Mouse (Mus musculus) kidney, adult 2 months (tissue): ENCODE measurements at regions not wholly inside any gene's neighbourhood (a gene's known extent, or its start where the extent isn't known, plus 50 kb on each side); places are given as distances from the start of the nearest gene placed in this dataset.

ENCODE experiments used
- DNase-seq: peaks from one replicate; pipeline ENCODE4 v3.0.0; 2021
- H3K27ac ChIP-seq: fragments of 200-500 bp; 2 replicates; pipeline ENCODE4 v1.5.1; 2012; ENCODE audit warnings: low read depth, low read length, control low read depth, inconsistent platforms; ENCODE audit not compliant: insufficient read depth
- H3K27me3 ChIP-seq: fragments of 200-500 bp; replicated peaks from 2 replicates; pipeline ENCODE4 v1.6.1; 2012; ENCODE audit warnings: mild to moderate bottlenecking, moderate library complexity, low read length, inconsistent platforms; ENCODE audit not compliant: control insufficient read depth, insufficient read depth
- H3K36me3 ChIP-seq: fragments of 200-500 bp; 2 replicates; pipeline ENCODE4 v1.6.1; 2012; ENCODE audit warnings: mild to moderate bottlenecking, moderate library complexity, low read length, inconsistent platforms; ENCODE audit not compliant: control insufficient read depth, insufficient read depth
- H3K4me1 ChIP-seq: fragments of 200-500 bp; 2 replicates; pipeline ENCODE4 v1.6.1; 2011; ENCODE audit warnings: low read length; ENCODE audit not compliant: control insufficient read depth, insufficient read depth
- H3K4me3 ChIP-seq: fragments of 200-500 bp; 2 replicates; pipeline ENCODE4 v1.5.1; 2011; ENCODE audit warnings: mild to moderate bottlenecking, low read depth, low read length, control low read depth; ENCODE audit not compliant: insufficient read depth
- CTCF ChIP-seq: fragments of 200-500 bp; conservative IDR thresholded peaks from 2 replicates; pipeline ENCODE4 v1.5.1; 2011; ENCODE audit warnings: low read depth, mild to moderate bottlenecking, control low read depth, low read length, moderate library complexity, mixed read lengths; ENCODE audit not compliant: insufficient read depth, insufficient read length
- POLR2A ChIP-seq: fragments of 200-500 bp; IDR thresholded peaks from one replicate; pipeline ENCODE4 v1.6.1; 2011; ENCODE audit warnings: low read depth, low read length, control low read depth
- whole genome bisulfite sequencing: fragments of 180-500 bp; shearing (Covaris S2); methylation state at CpG from one replicate; pipeline ENCODE4 v1.1.7; 2018; 5-methylcytosine and 5-hydroxymethylcytosine counted together

GRCm38 (mm10) chr14:105369637-105370435, 111.5 kb downstream of the Ndfip2 start:
- Histone ChIP-seq H3K4me3 (no peak overlapping the region), H3K4me1 (no peaks in the 10 kb centered on the region), H3K36me3 (no peaks in the 10 kb centered on the region), H3K27ac (no peak overlapping the region), H3K27me3 (no peaks in the 10 kb centered on the region)
- TF ChIP-seq POLR2A (no peak), CTCF (no peak)
- 44% methylated on average over 5 of the region's 5 CpGs for WGBS
- DNase-seq = peak; percentile 62

- H3K27me3 ChIP-seq = no peaks in the 10 kb centered on the region
- TF ChIP-seq POLR2A (no peak), CTCF (no peak)
- no peaks in the 10 kb centered on the region for H3K4me1 ChIP-seq
- H3K27ac ChIP-seq = no peak overlapping the region
- no peak for DNase-seq
- 60% methylated on average over 6 of the region's 6 CpGs for WGBS
- H3K4me3 ChIP-seq = no peak overlapping the region
- no peaks in the 10 kb centered on the region for H3K36me3 ChIP-seq
Observed at GRCm38 (mm10) chr14:105360530-105360929, 102.2 kb downstream of the Ndfip2 start.

- no peak overlapping the region for H3K27ac ChIP-seq
- H3K4me1 ChIP-seq = no peaks in the 10 kb centered on the region
- H3K4me3 ChIP-seq = no peak overlapping the region
- H3K27me3 ChIP-seq = no peaks in the 10 kb centered on the region
- TF ChIP-seq CTCF (no peak), POLR2A (no peak)
- H3K36me3 ChIP-seq = no peaks in the 10 kb centered on the region
- 81% methylated on average over 3 of the region's 3 CpGs for WGBS
- no peak for DNase-seq
Observed at GRCm38 (mm10) chr14:105359829-105360228, 101.5 kb downstream of the Ndfip2 start.
